Mouse (Mus musculus) megakaryocyte-erythroid progenitor cell, adult 5-6 weeks (primary cell): ENCODE results near the gene Jazf1. TPM values are rescaled to one million over a fixed set of nuclear protein-coding genes. Genes with fewer than 3 reads are reported as not detected.

Experiments
- ATAC-seq: replicated peaks from 2 replicates; pipeline ENCODE4 v1.8.0; 2016; ENCODE audit warnings: mild to moderate bottlenecking, inconsistent platforms; ENCODE audit not compliant: severe bottlenecking, poor library complexity, low FRiP score, low TSS enrichment
- total RNA-seq, 2 experiments: library from RNA; stranded (forward) in 1 of 2; stranded (reverse) in 1 of 2; fragments of 200-1000, 215-1000 nt in 1 of 2; fragments of >200 nt in 1 of 2; fragmentation: Nextera tagmentation in 1 of 2; gene quantifications; 2 replicates each; pipeline ENCODE4 v1.2.3; 2014 to 2017

Gene Jazf1
- total RNA-seq, 2 experiments from 2014 or later, result not detected

DNA sequence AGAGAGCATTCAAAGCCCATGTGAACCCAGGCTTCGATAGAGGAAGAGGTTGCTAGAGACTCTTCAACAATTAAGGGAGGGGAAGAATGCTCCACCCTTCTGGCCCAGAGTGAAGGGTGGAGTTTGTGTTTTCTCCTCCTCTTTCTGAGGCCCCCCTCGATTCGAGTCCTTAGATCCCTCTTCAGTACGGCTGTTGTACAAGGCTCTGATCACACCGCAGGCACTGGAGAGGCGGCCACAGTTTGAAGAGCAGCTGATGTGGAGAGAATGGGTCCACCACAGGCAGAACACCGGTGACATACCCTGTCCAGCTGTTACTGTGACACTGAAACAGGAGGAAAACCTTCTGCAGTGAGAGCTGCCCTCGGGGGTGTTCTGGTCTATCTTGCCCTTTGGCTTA is 292.5 kb downstream of the Jazf1 start:
- ATAC-seq, result no peak

DNA sequence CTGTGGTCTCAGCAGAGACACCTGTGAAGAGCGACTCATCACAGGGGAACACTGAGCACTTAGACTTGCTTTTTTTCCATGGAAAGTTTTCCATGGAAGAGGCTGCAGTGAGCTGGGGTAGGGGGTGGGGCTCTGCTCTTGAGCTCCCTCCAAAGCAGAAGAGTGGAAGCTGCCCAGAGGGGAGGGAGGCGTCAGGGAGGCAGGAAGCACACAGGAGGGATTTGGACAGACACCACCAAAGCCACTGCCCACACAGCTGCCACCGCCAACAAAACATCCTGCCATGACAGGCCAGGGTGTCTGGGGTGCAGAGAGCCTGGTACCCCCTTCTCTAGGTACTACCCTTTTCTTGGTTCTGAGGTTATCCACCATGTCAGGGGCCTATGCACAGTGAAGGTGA is 293.1 kb downstream of the Jazf1 start:
- no peak for ATAC-seq

DNA sequence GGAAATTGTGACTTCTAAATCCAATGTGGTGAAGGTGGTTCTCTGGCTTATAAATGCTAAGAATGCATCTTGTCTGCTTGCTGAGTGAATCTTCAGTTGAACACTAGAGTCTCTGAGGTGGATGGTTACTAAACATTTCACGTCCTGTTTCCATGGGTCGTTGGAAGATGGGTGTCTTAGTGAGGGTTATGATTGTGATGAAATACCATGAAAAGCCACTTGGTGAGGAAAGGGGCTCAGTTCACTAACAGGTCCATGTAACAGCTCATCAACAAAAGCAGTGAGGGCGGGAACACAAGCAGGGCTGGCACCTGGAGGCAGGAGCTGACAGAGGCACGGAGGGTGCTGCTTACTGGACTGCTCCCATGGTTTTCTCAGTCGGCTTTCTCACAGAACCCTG is 295.3 kb downstream of the Jazf1 start:
- ATAC-seq, result no peak

GRCm38 (mm10) chr6:52770789-52771188 is 297.6 kb downstream of the Jazf1 start:
- ATAC-seq, result peak; percentile 42; the same call in 1 of the 2 replicates

- ATAC-seq, result no peak
Measured at GRCm38 (mm10) chr6:52765206-52765605, 303.2 kb downstream of the Jazf1 start.

DNA sequence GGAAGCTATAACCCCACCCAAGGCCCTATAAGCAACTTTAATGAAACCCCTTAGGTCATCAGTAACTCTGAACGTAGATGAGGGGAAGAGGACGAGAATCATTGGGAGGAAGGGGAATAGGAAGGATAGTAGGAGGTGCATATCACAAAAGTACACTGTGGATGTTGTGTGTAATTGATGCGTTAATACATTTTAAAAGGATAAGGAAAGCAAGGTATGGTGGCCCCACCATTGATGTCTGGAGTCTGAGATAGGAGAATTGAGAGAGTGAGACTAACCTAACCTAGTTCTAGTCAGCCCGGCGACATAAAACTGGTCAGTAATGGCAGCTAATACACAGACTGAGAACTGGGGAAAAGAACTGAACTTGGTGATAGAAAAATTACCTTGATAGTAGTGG is 315.6 kb downstream of the Jazf1 start:
- ATAC-seq, result no peak

DNA sequence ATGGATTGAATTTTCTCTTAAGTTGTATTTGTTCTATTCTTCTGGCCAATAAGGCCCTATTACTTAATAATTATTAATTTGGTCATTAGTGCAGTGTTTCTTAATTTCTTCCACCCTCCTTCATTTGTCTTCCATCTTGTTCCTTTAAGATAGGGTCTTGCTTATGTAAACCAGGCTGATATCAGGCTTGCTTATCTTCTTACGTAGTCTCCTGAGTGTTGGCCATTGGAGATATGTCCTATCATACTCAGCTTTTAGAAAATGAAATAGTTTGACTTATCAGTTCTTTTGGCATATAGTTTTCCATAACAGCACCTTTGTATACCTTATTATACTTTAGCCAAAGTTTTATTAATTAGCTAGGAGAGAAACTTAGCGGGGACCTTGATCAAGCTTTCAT is 333.8 kb downstream of the Jazf1 start:
- no peak for ATAC-seq

DNA sequence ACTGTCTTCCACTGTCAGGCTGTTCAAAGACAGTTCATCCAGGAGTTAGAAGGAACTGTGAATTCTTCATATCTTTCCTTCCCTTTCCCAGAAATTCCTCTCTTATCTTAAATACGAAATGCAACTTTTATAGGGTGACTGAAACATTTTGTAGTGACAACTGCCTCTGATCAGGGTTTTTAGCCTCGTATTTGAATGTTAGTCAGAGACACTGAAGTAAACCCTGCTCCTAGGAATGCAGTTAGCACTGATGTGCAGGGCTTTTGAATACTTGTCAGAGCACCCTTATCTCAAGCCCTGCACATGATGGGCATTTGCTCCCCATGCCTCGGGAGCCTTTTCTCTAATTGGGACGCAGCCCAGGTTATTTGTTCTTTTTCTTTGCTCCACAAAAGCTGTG is 338.1 kb downstream of the Jazf1 start:
- no peak for ATAC-seq

GRCm38 (mm10) chr6:52724805-52725439 is 343.5 kb downstream of the Jazf1 start:
- peak; percentile 73 for ATAC-seq

Other genes starting within 250 kb of the Jazf1 start
- gene Creb5, start 218.6 kb upstream of the Jazf1 start, total RNA-seq (2014; fragmentation: Nextera tagmentation), result not detected in 2 replicates
- not detected in 2 replicates for gene Creb5, start 218.6 kb upstream of the Jazf1 start, total RNA-seq (2017)